Comparison of ENCODE assay signal across 22 mouse cellular contexts in genomic region chr16:10910541-10910940, GRCm38 (mm10).
"Had no signal": no experiment of that assay in that cellular context is flagged by ENCODE, and none has a peak within 500 bp of the region (broad histone marks: within the 10 kb centered on the region; RNA-seq: fewer than 3 reads in every experiment).

No protein-coding gene starts in this region.

- H3K27me3 ChIP-seq: kidney, embryonic 15.5 days; limb, embryonic 13.5 days; liver, embryonic 15.5 days; lung, embryonic 15.5 days; midbrain, embryonic 13.5 days; neural tube, embryonic 12.5 days; neural tube, embryonic 15.5 days; stomach, embryonic 15.5 days had no signal

- H3K9ac ChIP-seq: kidney, embryonic 15.5 days; limb, embryonic 13.5 days; liver, embryonic 12.5 days; liver, embryonic 15.5 days; lung, embryonic 15.5 days; midbrain, embryonic 13.5 days; neural tube, embryonic 12.5 days; neural tube, embryonic 15.5 days; stomach, embryonic 15.5 days had no signal

- ATAC-seq: liver, embryonic 12.5 days; midbrain, embryonic 13.5 days had no signal

- H3K36me3 ChIP-seq: kidney, embryonic 15.5 days; limb, embryonic 13.5 days; liver, embryonic 12.5 days; liver, embryonic 15.5 days; lung, embryonic 15.5 days; midbrain, embryonic 10.5 days; midbrain, embryonic 13.5 days; neural tube, embryonic 12.5 days; neural tube, embryonic 15.5 days; stomach, embryonic 15.5 days had no signal

- DNase-seq: kidney, postnatal 10 days; kidney, postnatal 36 days; left cerebral cortex, postnatal 4 days; liver; lung, adult 18-20 months; lung, postnatal 10 days; lung, postnatal 36 days; right cerebral cortex, adult 18-20 months; right cerebral cortex, postnatal 14 days; spleen, adult 18-20 months; thymus, postnatal 25 days had no signal

- H3K9me3 ChIP-seq: kidney, embryonic 15.5 days; liver, embryonic 12.5 days; liver, embryonic 15.5 days; lung, embryonic 15.5 days; midbrain, embryonic 13.5 days; neural tube, embryonic 12.5 days; neural tube, embryonic 15.5 days; stomach, embryonic 15.5 days had no signal

- H3K4me2 ChIP-seq: kidney, embryonic 15.5 days; limb, embryonic 13.5 days; liver, embryonic 12.5 days; liver, embryonic 15.5 days; lung, embryonic 15.5 days; midbrain, embryonic 13.5 days; neural tube, embryonic 12.5 days; neural tube, embryonic 15.5 days; stomach, embryonic 15.5 days had no signal

- H3K27ac ChIP-seq: kidney, embryonic 15.5 days; limb, embryonic 13.5 days; liver, embryonic 12.5 days; liver, embryonic 15.5 days; lung, embryonic 15.5 days; midbrain, embryonic 10.5 days; midbrain, embryonic 13.5 days; neural tube, embryonic 12.5 days; neural tube, embryonic 15.5 days; stomach, embryonic 15.5 days had no signal

- H3K4me1 ChIP-seq: midbrain, embryonic 13.5 days; neural tube, embryonic 15.5 days had no signal

- H3K4me3 ChIP-seq: kidney, embryonic 15.5 days; limb, embryonic 13.5 days; liver, embryonic 12.5 days; liver, embryonic 15.5 days; lung, embryonic 15.5 days; megakaryocyte, embryonic 14.5 days; midbrain, embryonic 10.5 days; midbrain, embryonic 13.5 days; neural tube, embryonic 12.5 days; neural tube, embryonic 15.5 days; stomach, embryonic 15.5 days had no signal
